Mouse (Mus musculus) neural tube, embryonic 12.5 days (tissue): ENCODE data around the gene Wnt7b. TPM values are rescaled to one million over a fixed set of nuclear protein-coding genes. Genes with fewer than 3 reads are reported as not detected.

ENCODE experiments used
- ATAC-seq: fragments of 200-750 bp; cut with Nextera tagmentation; 2 replicates; pipeline ENCODE4 v1.8.0; 2017; ENCODE audit warnings: low read depth, mild to moderate bottlenecking, moderate TSS enrichment, moderate library complexity; ENCODE audit not compliant: low FRiP score
- H3K27ac ChIP-seq: fragments of 300-500 bp; sonication (generic); 2 replicates; pipeline ENCODE4 v1.5.1; 2016
- H3K27me3 ChIP-seq: fragments of 300-500 bp; sonication (generic); replicated peaks from 2 replicates; pipeline ENCODE4 v1.6.1; 2016; ENCODE audit warnings: mild to moderate bottlenecking
- H3K36me3 ChIP-seq: fragments of 300-500 bp; sonication (generic); 2 replicates; pipeline ENCODE4 v1.6.1; 2016; ENCODE audit warnings: mild to moderate bottlenecking
- H3K4me1 ChIP-seq: fragments of 300-500 bp; sonication (generic); 2 replicates; pipeline ENCODE4 v1.6.1; 2016
- H3K4me2 ChIP-seq: fragments of 300-500 bp; sonication (generic); replicated peaks from 2 replicates; pipeline ENCODE4 v1.6.1; 2016; ENCODE audit warnings: mild to moderate bottlenecking
- H3K4me3 ChIP-seq: fragments of 300-500 bp; sonication (generic); 2 replicates; pipeline ENCODE4 v1.5.1; 2016
- H3K9ac ChIP-seq: fragments of 300-500 bp; sonication (generic); 2 replicates; pipeline ENCODE4 v1.6.1; 2016; ENCODE audit warnings: mild to moderate bottlenecking
- H3K9me3 ChIP-seq: fragments of 300-500 bp; sonication (generic); 2 replicates; pipeline ENCODE4 v1.6.1; 2016; ENCODE audit warnings: mild to moderate bottlenecking
- WGBS: fragments of 180-500 bp; shearing (Covaris S2); methylation state at CpG from one replicate; pipeline ENCODE4 v1.1.7; 2016; 5-methylcytosine and 5-hydroxymethylcytosine counted together
- polyA plus RNA-seq: library from polyadenylated mRNA; unstranded; fragments of >200 nt; fragmentation: Nextera tagmentation; extraction: Ambion mirVana; gene quantifications from 2 replicates; pipeline ENCODE4 v1.2.1, GENCODE M21; 2016

The Wnt7b gene
- polyA plus RNA-seq, 1 experiment from 2014 or later = 90.3 TPM

GRCm38 (mm10) chr15:85564034-85564769 is 18.1 kb downstream of the Wnt7b start:
- H3K36me3 ChIP-seq = peaks cover 8% of the 10 kb centered on the region; the same call in 1 of the 2 replicates
- no peak overlapping the region for H3K27ac ChIP-seq
- no peak overlapping the region for H3K4me2 ChIP-seq
- peaks cover 31% of the 10 kb centered on the region for H3K4me1 ChIP-seq
- no peaks in the 10 kb centered on the region for H3K27me3 ChIP-seq
- WGBS = 86% methylated on average over 13 of the region's 13 CpGs
- ATAC-seq = no peak
- no peaks in the 10 kb centered on the region for H3K9me3 ChIP-seq
- H3K4me3 ChIP-seq = no peak overlapping the region
- H3K9ac ChIP-seq = no peak overlapping the region

DNA sequence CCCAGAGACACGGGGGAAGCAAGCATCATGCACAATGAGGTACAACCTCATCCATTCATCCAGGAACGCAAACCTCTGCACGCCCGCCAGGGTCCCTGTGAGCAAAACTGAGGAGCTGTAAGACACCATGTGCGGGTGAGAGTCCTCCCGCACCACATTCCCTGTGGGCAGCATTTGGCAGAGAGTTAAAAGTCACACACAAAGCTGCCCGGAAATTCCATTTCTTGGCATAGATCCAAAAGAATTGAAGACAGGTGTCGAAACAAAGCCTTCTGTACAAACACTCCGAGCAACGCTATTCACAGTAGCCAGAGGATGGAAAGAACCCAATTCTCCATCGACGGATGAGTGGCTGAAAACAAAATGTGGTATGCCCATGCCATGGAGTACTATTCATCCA is 20.3 kb downstream of the Wnt7b start:
- 77% methylated on average over 12 of the region's 12 CpGs for whole genome bisulfite sequencing
- H3K36me3 ChIP-seq = peaks cover 24% of the 10 kb centered on the region
- H3K27me3 ChIP-seq = no peaks in the 10 kb centered on the region
- H3K4me2 ChIP-seq = no peak overlapping the region
- H3K9ac ChIP-seq = no peak overlapping the region
- H3K27ac ChIP-seq = no peak overlapping the region
- H3K4me3 ChIP-seq = no peak overlapping the region
- peaks cover 20% of the 10 kb centered on the region for H3K4me1 ChIP-seq
- ATAC-seq = no peak
- H3K9me3 ChIP-seq = no peaks in the 10 kb centered on the region

GRCm38 (mm10) chr15:85560830-85561229 is 21.4 kb downstream of the Wnt7b start:
- ATAC-seq = no peak
- H3K9me3 ChIP-seq = no peaks in the 10 kb centered on the region

GRCm38 (mm10) chr15:85558840-85559540 is 23.3 kb downstream of the Wnt7b start:
- Histone ChIP-seq H3K36me3 (peaks cover 24% of the 10 kb centered on the region), H3K27me3 (no peaks in the 10 kb centered on the region), H3K27ac (no peak overlapping the region), H3K9me3 (no peaks in the 10 kb centered on the region), H3K4me2 (no peak overlapping the region), H3K4me3 (no peak overlapping the region), H3K9ac (no peak overlapping the region), H3K4me1 (no peaks in the 10 kb centered on the region)
- no peak for ATAC-seq
- WGBS = 94% methylated on average over 25 of the region's 25 CpGs

More at GRCm38 (mm10) chr15:85560830-85561229, 21.4 kb downstream of the Wnt7b start:
- Histone ChIP-seq H3K4me2 (no peak overlapping the region), H3K27ac (no peak overlapping the region), H3K27me3 (no peaks in the 10 kb centered on the region), H3K9ac (no peak overlapping the region), H3K4me3 (no peak overlapping the region), H3K4me1 (peaks cover 9% of the 10 kb centered on the region), H3K36me3 (peaks cover 24% of the 10 kb centered on the region)
- 82% methylated on average over 11 of the region's 11 CpGs for WGBS

DNA sequence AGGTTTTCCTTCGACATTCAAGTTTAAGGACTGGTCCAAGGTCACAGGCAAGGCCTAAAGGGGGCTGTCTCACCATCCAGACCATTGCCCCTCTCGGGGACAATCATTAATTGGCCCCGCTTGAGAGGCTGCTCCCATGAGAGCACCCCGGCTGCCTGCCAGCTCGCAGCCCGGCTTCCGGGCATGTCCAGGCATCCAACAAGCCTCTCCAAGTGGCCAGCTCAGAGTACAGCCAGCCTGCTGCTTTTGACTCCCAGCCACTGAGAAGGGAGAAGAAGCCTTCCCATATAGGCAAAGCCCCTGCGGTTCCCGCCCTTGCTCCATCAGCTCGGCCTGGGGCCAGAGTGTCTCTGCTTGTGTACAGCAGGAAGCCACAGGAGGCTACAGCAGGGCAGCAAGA is 26.5 kb downstream of the Wnt7b start:
- H3K9ac ChIP-seq = no peak overlapping the region
- no peak for ATAC-seq
- H3K9me3 ChIP-seq = no peaks in the 10 kb centered on the region
- H3K36me3 ChIP-seq = peaks cover 18% of the 10 kb centered on the region
- 72% methylated on average over 10 of the region's 10 CpGs for WGBS
- no peak overlapping the region for H3K27ac ChIP-seq
- no peak overlapping the region for H3K4me2 ChIP-seq
- no peaks in the 10 kb centered on the region for H3K4me1 ChIP-seq
- H3K4me3 ChIP-seq = no peak overlapping the region
- no peaks in the 10 kb centered on the region for H3K27me3 ChIP-seq

- no peak overlapping the region for H3K4me2 ChIP-seq
- H3K36me3 ChIP-seq = peaks cover 14% of the 10 kb centered on the region
Observed at GRCm38 (mm10) chr15:85553421-85553820, 28.9 kb downstream of the Wnt7b start.

GRCm38 (mm10) chr15:85546500-85546899 is 35.8 kb downstream of the Wnt7b start:
- peaks cover 12% of the 10 kb centered on the region for H3K36me3 ChIP-seq
- no peak for ATAC-seq
- no peak overlapping the region for H3K27ac ChIP-seq
- H3K9ac ChIP-seq = no peak overlapping the region
- no peaks in the 10 kb centered on the region for H3K9me3 ChIP-seq
- 79% methylated on average over 4 of the region's 4 CpGs for WGBS
- H3K27me3 ChIP-seq = no peaks in the 10 kb centered on the region
- no peak overlapping the region for H3K4me2 ChIP-seq
- no peak overlapping the region for H3K4me3 ChIP-seq
- H3K4me1 ChIP-seq = peaks cover 7% of the 10 kb centered on the region; the same call in 1 of the 2 replicates

More at GRCm38 (mm10) chr15:85553421-85553820, 28.9 kb downstream of the Wnt7b start:
- H3K27ac ChIP-seq = no peak overlapping the region
- H3K9ac ChIP-seq = no peak overlapping the region
- no peak for ATAC-seq
- H3K9me3 ChIP-seq = no peaks in the 10 kb centered on the region
- no peaks in the 10 kb centered on the region for H3K27me3 ChIP-seq
- 88% methylated on average over 11 of the region's 11 CpGs for WGBS
- peaks cover 5% of the 10 kb centered on the region; the same call in 1 of the 2 replicates for H3K4me1 ChIP-seq
- H3K4me3 ChIP-seq = no peak overlapping the region

DNA sequence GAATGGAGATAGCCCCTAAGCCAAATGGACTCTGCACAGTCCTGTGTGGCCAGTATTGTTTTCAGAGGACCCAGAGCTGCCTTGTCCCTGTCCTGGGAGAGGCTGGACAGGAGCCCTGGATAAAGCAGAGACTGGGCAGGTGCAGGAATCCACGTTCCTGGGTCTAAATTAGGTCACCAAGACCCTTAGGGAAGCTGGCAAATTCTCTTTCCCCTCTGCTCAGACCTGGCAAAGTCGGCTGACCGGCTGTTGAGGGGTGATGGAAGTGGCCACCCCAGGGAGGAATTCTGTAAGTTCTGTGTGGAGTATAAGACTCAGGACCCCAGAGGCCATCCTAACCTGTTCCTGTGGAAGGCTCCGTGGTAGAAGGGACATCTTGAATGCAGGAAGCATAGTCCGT is 36.9 kb downstream of the Wnt7b start:
- H3K9ac ChIP-seq = no peak overlapping the region
- H3K27me3 ChIP-seq = no peaks in the 10 kb centered on the region
- no peaks in the 10 kb centered on the region for H3K9me3 ChIP-seq
- no peak overlapping the region for H3K4me2 ChIP-seq
- no peak overlapping the region for H3K27ac ChIP-seq
- H3K4me1 ChIP-seq = peaks cover 7% of the 10 kb centered on the region; the same call in 1 of the 2 replicates
- 89% methylated on average over 5 of the region's 5 CpGs for WGBS
- ATAC-seq = no peak
- H3K36me3 ChIP-seq = peaks cover 14% of the 10 kb centered on the region; the same call in 1 of the 2 replicates
- no peak overlapping the region for H3K4me3 ChIP-seq

GRCm38 (mm10) chr15:85538170-85538569 is 44.1 kb downstream of the Wnt7b start:
- H3K4me3 ChIP-seq = no peak overlapping the region
- H3K27ac ChIP-seq = 0 out of 2 replicates have a peak overlapping the region, but pooled peaks have one; percentile 10
- H3K9ac ChIP-seq = peak overlapping the region; percentile 35; the same call in 1 of the 2 replicates
- 42% methylated on average over 11 of the region's 11 CpGs for WGBS
- H3K36me3 ChIP-seq = peaks cover 49% of the 10 kb centered on the region
- H3K9me3 ChIP-seq = no peaks in the 10 kb centered on the region
- H3K27me3 ChIP-seq = 0 out of 2 replicates have a peak, but pooled peaks cover 5% of the 10 kb centered on the region
- no peak overlapping the region for H3K4me2 ChIP-seq
- H3K4me1 ChIP-seq = peaks cover 24% of the 10 kb centered on the region
- ATAC-seq = no peak

GRCm38 (mm10) chr15:85537151-85537550 is 45.1 kb downstream of the Wnt7b start:
- WGBS = 85% methylated on average over 25 of the region's 25 CpGs
- H3K4me3 ChIP-seq = no peak overlapping the region
- no peak overlapping the region for H3K27ac ChIP-seq
- H3K27me3 ChIP-seq = 0 out of 2 replicates have a peak, but pooled peaks cover 5% of the 10 kb centered on the region
- ATAC-seq = no peak
- H3K9ac ChIP-seq = no peak overlapping the region
- H3K36me3 ChIP-seq = peaks cover 43% of the 10 kb centered on the region
- no peaks in the 10 kb centered on the region for H3K9me3 ChIP-seq
- H3K4me1 ChIP-seq = peaks cover 24% of the 10 kb centered on the region
- H3K4me2 ChIP-seq = no peak overlapping the region

DNA sequence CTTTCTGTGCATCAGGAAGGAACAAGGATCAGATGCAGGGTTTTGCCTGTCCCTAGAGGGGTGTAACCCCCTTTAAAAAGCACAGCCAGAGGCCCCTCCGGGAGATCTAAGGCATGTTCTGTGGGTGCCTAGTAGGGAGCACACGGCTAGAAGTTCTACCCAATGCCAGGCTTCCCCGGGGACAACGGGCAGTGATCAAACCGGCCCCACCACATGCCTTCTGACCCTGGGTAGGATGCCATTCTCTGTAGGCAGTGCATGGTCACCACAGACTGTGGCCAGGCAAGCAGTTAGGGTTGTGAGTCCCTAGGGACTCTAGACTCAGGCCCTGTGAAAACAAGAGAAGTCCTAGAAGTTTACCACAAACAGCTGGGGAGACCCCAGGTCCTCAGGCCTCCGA is 47.6 kb downstream of the Wnt7b start:
- peaks cover 33% of the 10 kb centered on the region for H3K36me3 ChIP-seq
- peaks cover 20% of the 10 kb centered on the region for H3K4me1 ChIP-seq
- no peak overlapping the region for H3K27ac ChIP-seq
- H3K9me3 ChIP-seq = no peaks in the 10 kb centered on the region
- 89% methylated on average over 6 of the region's 6 CpGs for WGBS
- no peak overlapping the region for H3K4me2 ChIP-seq
- ATAC-seq = no peak
- no peak overlapping the region for H3K4me3 ChIP-seq
- H3K27me3 ChIP-seq = 0 out of 2 replicates have a peak, but pooled peaks cover 5% of the 10 kb centered on the region
- H3K9ac ChIP-seq = no peak overlapping the region

DNA sequence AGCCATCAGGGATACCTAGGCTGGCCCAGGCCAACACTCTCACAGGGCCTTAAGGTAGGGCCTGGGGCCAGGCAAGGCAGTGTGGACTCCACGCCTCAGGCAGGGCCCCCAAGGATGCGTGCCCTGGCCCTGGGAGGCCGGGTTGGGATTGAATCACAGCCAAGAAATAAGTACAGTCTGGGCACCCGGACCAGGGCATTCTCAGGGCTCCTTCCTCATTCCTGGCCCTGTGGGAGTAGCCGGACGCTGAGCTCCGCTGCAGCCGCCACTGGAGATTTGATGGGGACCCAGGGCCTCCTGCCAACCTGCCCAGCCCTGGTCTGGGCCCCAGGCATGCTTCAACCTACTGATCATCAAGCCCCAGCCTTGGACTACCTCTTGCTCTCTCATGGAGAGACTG is 48.1 kb downstream of the Wnt7b start:
- no peak for ATAC-seq
- H3K9ac ChIP-seq = no peak overlapping the region
- H3K4me2 ChIP-seq = no peak overlapping the region
- no peaks in the 10 kb centered on the region for H3K9me3 ChIP-seq
- H3K27me3 ChIP-seq = 0 out of 2 replicates have a peak, but pooled peaks cover 5% of the 10 kb centered on the region
- no peak overlapping the region for H3K4me3 ChIP-seq
- H3K4me1 ChIP-seq = peaks cover 16% of the 10 kb centered on the region
- peaks cover 32% of the 10 kb centered on the region; the same call in 1 of the 2 replicates for H3K36me3 ChIP-seq
- WGBS = 79% methylated on average over 8 of the region's 8 CpGs
- H3K27ac ChIP-seq = no peak overlapping the region
